Mouse (Mus musculus) heart, embryonic 16.5 days (tissue): Measurements from ENCODE around the gene Syn3. TPM values are rescaled to one million over a fixed set of nuclear protein-coding genes. Genes with fewer than 3 reads are reported as not detected.

Source experiments
- ATAC-seq: fragments of 200-750 bp; cut with Nextera tagmentation; replicated peaks from 2 replicates; pipeline ENCODE4 v1.8.0; 2017; ENCODE audit warnings: moderate number of reproducible peaks; ENCODE audit not compliant: insufficient read depth, low FRiP score; ENCODE audit errors: extremely low read depth
- H3K27ac ChIP-seq: fragments of 300-500 bp; sonication (generic); 2 replicates; pipeline ENCODE4 v1.5.1; 2014; ENCODE audit warnings: mild to moderate bottlenecking, low read length, control low read depth, moderate library complexity
- H3K27me3 ChIP-seq: fragments of 300-500 bp; sonication (generic); 2 replicates; pipeline ENCODE4 v1.6.1; 2014; ENCODE audit warnings: low read length, mixed read lengths; ENCODE audit not compliant: control insufficient read depth, insufficient read depth
- H3K36me3 ChIP-seq: fragments of 300-500 bp; sonication (generic); 2 replicates; pipeline ENCODE4 v1.6.1; 2014; ENCODE audit not compliant: control insufficient read depth, insufficient read depth
- H3K4me1 ChIP-seq: fragments of 300-500 bp; sonication (generic); 2 replicates; pipeline ENCODE4 v1.6.1; 2014; ENCODE audit warnings: low read length, mixed read lengths; ENCODE audit not compliant: control insufficient read depth, insufficient read depth
- H3K4me2 ChIP-seq: fragments of 300-500 bp; sonication (generic); 2 replicates; pipeline ENCODE4 v1.6.1; 2014; ENCODE audit warnings: low read depth, mild to moderate bottlenecking, control low read depth, low read length
- H3K4me3 ChIP-seq: fragments of 300-500 bp; sonication (generic); 2 replicates; pipeline ENCODE4 v1.5.1; 2014; ENCODE audit warnings: mild to moderate bottlenecking, control low read depth, low read length
- H3K9ac ChIP-seq: fragments of 300-500 bp; sonication (generic); 2 replicates; pipeline ENCODE4 v1.6.1; 2014; ENCODE audit warnings: low read length, control low read depth
- H3K9me3 ChIP-seq: fragments of 300-500 bp; sonication (generic); replicated peaks from 2 replicates; pipeline ENCODE4 v1.6.1; 2016; ENCODE audit warnings: low read length; ENCODE audit not compliant: control insufficient read depth
- WGBS: fragments of 180-500 bp; shearing (Covaris S2); extraction: QIAGEN DNeasy Blood & Tissue Kit; methylation state at CpG from one replicate; pipeline ENCODE4 v1.1.7; 2014; 5-methylcytosine and 5-hydroxymethylcytosine counted together
- polyA plus RNA-seq: library from polyadenylated mRNA; unstranded; fragments of >200 nt; fragmentation: Nextera tagmentation; extraction: Ambion mirVana; gene quantifications from 2 replicates; pipeline ENCODE4 v1.2.1, GENCODE M21; 2015

Syn3 gene
- polyA plus RNA-seq, 1 experiment from 2014 or later: 0.68 TPM

DNA sequence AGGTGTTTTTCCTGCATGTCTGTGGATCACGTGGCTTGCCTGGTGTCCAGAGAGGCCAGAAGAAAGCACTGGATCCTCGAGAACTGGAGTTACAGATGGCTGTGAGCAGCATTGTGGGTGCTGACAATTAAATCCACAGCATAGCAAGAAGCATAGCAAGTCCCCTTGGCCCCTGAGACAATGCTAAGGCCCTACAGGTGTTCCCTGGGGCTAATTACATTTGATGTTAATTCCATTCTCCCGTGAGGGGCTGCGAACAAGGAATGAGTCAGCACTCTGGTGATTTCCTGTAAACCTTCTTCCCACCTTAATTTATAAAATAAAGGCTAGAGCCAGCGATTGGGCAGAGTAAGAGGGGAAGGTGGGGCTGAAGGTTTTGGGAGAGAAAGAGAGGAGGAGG is 479.9 kb downstream of the Syn3 start:
- Histone ChIP-seq H3K27me3 (no peaks in the 10 kb centered on the region), H3K4me3 (no peak overlapping the region), H3K4me1 (peaks cover 3% of the 10 kb centered on the region; the same call in 1 of the 2 replicates), H3K9me3 (no peaks in the 10 kb centered on the region), H3K27ac (no peak overlapping the region), H3K36me3 (no peaks in the 10 kb centered on the region), H3K4me2 (no peak overlapping the region), H3K9ac (no peak overlapping the region)
- ATAC-seq: no peak
- 35% methylated on average over 5 of the region's 5 CpGs for WGBS

DNA sequence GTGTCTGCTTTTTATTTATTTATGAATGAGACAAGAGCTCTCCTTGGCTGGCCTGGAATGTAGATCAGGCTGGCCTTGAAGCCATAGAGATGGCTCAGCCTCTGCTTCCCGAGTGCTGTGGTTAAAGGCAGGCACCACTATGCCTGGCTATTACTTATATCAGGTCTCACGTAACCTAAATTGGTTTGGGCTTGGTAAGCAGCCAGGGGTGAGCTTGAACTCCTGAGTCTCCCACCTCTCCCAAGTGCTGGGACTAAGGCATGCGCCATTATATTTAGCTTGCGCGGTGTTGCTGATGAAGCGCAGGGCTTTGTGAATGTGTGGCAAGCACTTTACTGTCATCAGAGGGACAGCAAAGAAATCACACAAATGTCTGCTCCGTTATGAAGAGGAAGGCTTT is 480.9 kb downstream of the Syn3 start:
- whole genome bisulfite sequencing: 76% methylated on average over 7 of the region's 7 CpGs
- Histone ChIP-seq H3K27me3 (no peaks in the 10 kb centered on the region), H3K4me1 (peaks cover 3% of the 10 kb centered on the region; the same call in 1 of the 2 replicates), H3K36me3 (no peaks in the 10 kb centered on the region), H3K9ac (no peak overlapping the region), H3K4me2 (no peak overlapping the region), H3K9me3 (no peaks in the 10 kb centered on the region), H3K4me3 (no peak overlapping the region), H3K27ac (no peak overlapping the region)
- ATAC-seq: no peak

DNA sequence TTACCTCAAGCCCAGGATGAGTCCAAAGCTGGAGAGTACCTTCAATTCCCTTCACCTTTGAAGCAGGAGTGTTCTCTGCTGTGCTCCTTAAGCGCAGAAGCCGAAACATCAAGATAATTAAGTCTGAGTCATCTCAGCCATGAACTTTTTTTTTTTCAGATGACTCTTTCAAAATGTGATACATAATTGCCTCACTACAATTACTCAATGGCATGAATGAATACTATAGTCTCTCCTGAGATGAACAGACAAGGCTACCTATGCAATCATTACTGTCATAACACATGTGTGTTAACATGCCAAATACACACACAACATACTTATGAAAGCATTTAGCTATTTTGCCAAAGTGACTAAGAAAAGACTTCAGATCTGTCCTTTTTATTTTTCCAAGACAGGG is 486.9 kb downstream of the Syn3 start, which contains the start of gene Bpifc:
TSS of gene Bpifc (minus strand) at position 115 of the 400 bp plus-strand sequence.
- H3K4me1 ChIP-seq: no peaks in the 10 kb centered on the region
- H3K27ac ChIP-seq: no peak within 1 kb of the TSS
- no peak for ATAC-seq
- H3K4me2 ChIP-seq: no peak within 1 kb of the TSS
- H3K9ac ChIP-seq: no peak within 1 kb of the TSS
- H3K9me3 ChIP-seq: no peaks in the 10 kb centered on the region
- H3K27me3 ChIP-seq: no peaks in the 10 kb centered on the region
- no peak within 1 kb of the TSS for H3K4me3 ChIP-seq
- 89% methylated on average over 2 of the region's 2 CpGs for WGBS
- no peaks in the 10 kb centered on the region for H3K36me3 ChIP-seq

DNA sequence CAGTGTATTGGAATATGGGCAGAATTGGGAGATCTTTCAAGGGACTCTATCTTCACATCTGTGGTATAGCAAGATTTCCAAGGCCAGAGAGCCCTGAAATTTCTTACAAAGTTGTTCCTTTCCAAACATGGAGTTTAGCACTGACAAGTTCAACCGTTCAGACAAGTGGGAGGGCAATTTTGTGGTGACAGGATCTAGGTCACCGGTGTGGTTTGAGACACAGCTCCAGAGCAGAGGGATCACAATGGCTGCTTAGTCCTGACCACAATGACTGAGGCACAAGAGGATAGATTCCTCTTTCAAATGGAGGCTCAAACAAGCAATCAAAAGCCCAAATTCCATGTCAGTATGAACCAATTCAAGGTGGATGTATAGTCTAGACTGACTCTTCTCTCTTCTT is 487.5 kb downstream of the Syn3 start:
- Histone ChIP-seq H3K4me3 (no peak overlapping the region), H3K9ac (no peak overlapping the region), H3K27me3 (no peaks in the 10 kb centered on the region), H3K27ac (no peak overlapping the region), H3K4me1 (no peaks in the 10 kb centered on the region), H3K9me3 (no peaks in the 10 kb centered on the region), H3K36me3 (no peaks in the 10 kb centered on the region), H3K4me2 (no peak overlapping the region)
- 57% methylated on average over 2 of the region's 2 CpGs for WGBS
- no peak for ATAC-seq

DNA sequence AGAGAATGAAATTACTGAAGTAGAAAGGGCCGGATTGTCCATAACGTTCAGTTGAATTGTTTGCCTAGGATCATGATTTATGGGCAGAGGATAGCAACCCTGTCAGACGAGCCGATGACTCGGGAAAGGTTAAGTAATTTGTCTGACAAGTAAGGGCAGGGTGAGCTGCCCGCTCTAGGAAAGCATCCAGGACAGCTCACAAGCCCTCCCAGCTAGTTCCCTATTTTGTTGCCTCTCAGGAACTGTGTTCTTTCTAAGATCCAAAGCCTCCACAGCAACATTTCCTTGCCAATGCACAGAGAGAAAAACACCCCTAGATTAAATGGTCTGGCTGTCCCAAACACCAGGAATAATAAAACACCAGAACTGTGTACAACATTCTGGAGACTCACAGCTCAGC is 488.1 kb downstream of the Syn3 start:
- no peak overlapping the region for H3K27ac ChIP-seq
- H3K27me3 ChIP-seq: no peaks in the 10 kb centered on the region
- H3K4me2 ChIP-seq: no peak overlapping the region
- no peak for ATAC-seq
- 53% methylated on average over 6 of the region's 6 CpGs for WGBS
- no peak overlapping the region for H3K9ac ChIP-seq
- no peaks in the 10 kb centered on the region for H3K36me3 ChIP-seq
- H3K9me3 ChIP-seq: no peaks in the 10 kb centered on the region
- no peak overlapping the region for H3K4me3 ChIP-seq
- no peaks in the 10 kb centered on the region for H3K4me1 ChIP-seq

DNA sequence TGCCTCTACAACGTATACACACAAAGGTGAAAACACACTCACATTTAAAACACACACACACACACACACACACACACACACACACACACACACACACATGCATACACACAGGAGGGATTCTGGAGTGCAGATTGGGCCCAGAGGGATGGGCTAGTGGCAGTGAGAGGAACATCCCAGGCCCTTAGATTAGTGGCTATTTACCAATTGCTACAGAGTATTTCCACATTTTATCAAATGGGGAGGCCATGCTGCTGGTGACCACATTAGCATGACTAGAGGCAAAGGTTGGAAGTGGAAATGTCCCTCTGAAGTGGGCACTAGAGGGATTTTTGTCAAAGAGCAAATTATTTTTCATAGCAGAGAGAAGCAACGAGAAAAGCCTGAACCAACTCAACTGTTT is 489.0 kb downstream of the Syn3 start:
- WGBS: 79% methylated on average over 2 of the region's 2 CpGs
- Histone ChIP-seq H3K36me3 (no peaks in the 10 kb centered on the region), H3K4me1 (no peaks in the 10 kb centered on the region), H3K27me3 (no peaks in the 10 kb centered on the region), H3K9me3 (no peaks in the 10 kb centered on the region), H3K27ac (no peak overlapping the region), H3K9ac (no peak overlapping the region), H3K4me2 (no peak overlapping the region), H3K4me3 (no peak overlapping the region)
- no peak for ATAC-seq

DNA sequence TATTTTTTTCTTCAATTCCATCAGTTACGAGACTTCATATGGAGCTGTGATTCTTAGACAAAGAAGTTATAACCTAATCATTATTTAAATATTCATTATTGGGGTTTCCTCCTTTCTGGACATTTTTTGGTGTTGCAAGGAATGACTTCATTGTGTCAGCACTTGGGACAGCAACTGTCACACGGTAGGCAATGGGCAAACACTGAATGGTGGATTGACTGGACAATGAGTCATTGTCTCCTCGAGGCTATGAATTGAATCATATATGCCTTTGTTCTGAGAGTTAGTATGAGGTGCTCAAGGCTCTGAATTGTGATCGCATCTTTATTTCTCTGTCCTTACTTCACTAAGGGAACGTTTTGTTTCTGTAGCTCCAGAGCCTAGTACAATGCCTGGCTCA is 492.2 kb downstream of the Syn3 start:
- no peak for ATAC-seq
- no peak overlapping the region for H3K27ac ChIP-seq
- H3K4me1 ChIP-seq: no peaks in the 10 kb centered on the region
- H3K9me3 ChIP-seq: no peaks in the 10 kb centered on the region
- H3K4me3 ChIP-seq: no peak overlapping the region
- H3K27me3 ChIP-seq: no peaks in the 10 kb centered on the region
- no peak overlapping the region for H3K9ac ChIP-seq
- 69% methylated on average over 5 of the region's 5 CpGs for WGBS
- no peak overlapping the region for H3K4me2 ChIP-seq
- H3K36me3 ChIP-seq: no peaks in the 10 kb centered on the region

Other genes starting within 250 kb of the Syn3 start
- gene Timp3, start 198.5 kb downstream of the Syn3 start, polyA plus RNA-seq: 90.5 and 91.7 TPM in 2 replicates
- 415 and 417 TPM in 2 replicates for gene Hsp90b1, start 206.6 kb upstream of the Syn3 start, polyA plus RNA-seq
- gene Ttc41, start 206.9 kb upstream of the Syn3 start, polyA plus RNA-seq: 1.7 and 1.9 TPM in 2 replicates